Mouse (Mus musculus) heart, postnatal 0 days (tissue): ENCODE measurements at regions not wholly inside any gene's neighbourhood (a gene's known extent, or its start where the extent isn't known, plus 50 kb on each side); places are given as distances from the start of the nearest gene placed in this dataset.

Experiments used
- ATAC-seq: fragments of 200-750 bp; cut with Nextera tagmentation; 2 replicates; pipeline ENCODE4 v1.8.0; 2017; ENCODE audit warnings: low read depth, moderate number of reproducible peaks, moderate library complexity; ENCODE audit not compliant: insufficient read depth
- DNase-seq: peaks from one replicate; pipeline ENCODE4 v3.0.0-alpha.2; 2016; ENCODE audit warnings: low spot score
- H3K27ac ChIP-seq: fragments of 300-500 bp; sonication (generic); 2 replicates; pipeline ENCODE4 v1.5.1; 2014; ENCODE audit warnings: low read depth, mild to moderate bottlenecking
- H3K27me3 ChIP-seq: fragments of 300-500 bp; sonication (generic); 2 replicates; pipeline ENCODE4 v1.6.1; 2014; ENCODE audit warnings: low read length, mixed read lengths; ENCODE audit not compliant: control insufficient read depth, insufficient read depth
- H3K36me3 ChIP-seq: fragments of 300-500 bp; sonication (generic); replicated peaks from 2 replicates; pipeline ENCODE4 v1.6.1; 2014; ENCODE audit warnings: low read length, mixed read lengths; ENCODE audit not compliant: control insufficient read depth, insufficient read depth
- H3K4me1 ChIP-seq: fragments of 300-500 bp; sonication (generic); 2 replicates; pipeline ENCODE4 v1.6.1; 2014; ENCODE audit warnings: antibody characterized with exemption; ENCODE audit not compliant: control insufficient read depth, insufficient read depth
- H3K4me2 ChIP-seq: fragments of 300-500 bp; sonication (generic); 2 replicates; pipeline ENCODE4 v1.6.1; 2014; ENCODE audit warnings: low read depth, mild to moderate bottlenecking, low read length, moderate library complexity
- H3K4me3 ChIP-seq: fragments of 300-500 bp; sonication (generic); 2 replicates; pipeline ENCODE4 v1.5.1; 2014; ENCODE audit warnings: low read depth, low read length
- H3K9ac ChIP-seq: fragments of 300-500 bp; sonication (generic); replicated peaks from 2 replicates; pipeline ENCODE4 v1.6.1; 2014; ENCODE audit warnings: low read depth, low read length, mixed read lengths
- H3K9me3 ChIP-seq: fragments of 300-500 bp; sonication (generic); replicated peaks from 2 replicates; pipeline ENCODE4 v1.6.1; 2016; ENCODE audit warnings: low read length; ENCODE audit not compliant: control insufficient read depth
- CTCF ChIP-seq: IDR thresholded peaks from 2 replicates; pipeline ENCODE4 v1.5.1; 2016; ENCODE audit warnings: antibody characterized with exemption, control low read depth, low read depth
- EP300 ChIP-seq: IDR thresholded peaks from 2 replicates; pipeline ENCODE4 v1.6.1; 2016; ENCODE audit warnings: antibody characterized with exemption, low read depth
- WGBS: fragments of 180-500 bp; shearing (Covaris S2); extraction: QIAGEN DNeasy Blood & Tissue Kit; methylation state at CpG from one replicate; pipeline ENCODE4 v1.1.7; 2014; 5-methylcytosine and 5-hydroxymethylcytosine counted together

DNA sequence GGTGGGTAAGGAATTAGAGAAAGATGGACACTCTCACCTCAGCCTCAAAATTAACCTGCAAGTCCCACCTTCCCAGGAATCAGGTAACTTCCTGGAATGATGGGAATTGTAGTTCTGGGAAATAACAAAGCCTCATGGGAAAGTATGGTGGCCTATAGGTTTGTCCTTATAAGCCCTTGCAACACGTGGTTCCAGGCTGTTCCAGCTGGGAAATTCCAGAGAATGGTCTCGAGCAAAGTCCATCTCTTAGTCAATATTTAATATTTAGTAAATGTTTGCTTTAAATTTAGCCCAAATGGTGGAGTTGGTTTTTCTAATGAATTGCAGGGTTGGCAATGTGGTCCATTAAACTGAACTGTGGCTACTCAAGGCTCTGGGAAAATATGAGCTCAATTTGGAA is 150.5 kb downstream of the Trim29 start:
- WGBS = 43% methylated on average over 2 of the region's 2 CpGs
- no peak overlapping the region for H3K4me3 ChIP-seq
- H3K27ac ChIP-seq = no peak overlapping the region
- H3K9me3 ChIP-seq = no peaks in the 10 kb centered on the region
- no peak overlapping the region for H3K4me2 ChIP-seq
- TF ChIP-seq CTCF = no peak
- TF ChIP-seq EP300 = no peak
- no peaks in the 10 kb centered on the region for H3K36me3 ChIP-seq
- no peaks in the 10 kb centered on the region for H3K4me1 ChIP-seq
- DNase-seq (no peak), ATAC-seq (no peak)
- 0 out of 2 replicates have a peak, but pooled peaks cover 7% of the 10 kb centered on the region for H3K27me3 ChIP-seq
- no peak overlapping the region for H3K9ac ChIP-seq

DNA sequence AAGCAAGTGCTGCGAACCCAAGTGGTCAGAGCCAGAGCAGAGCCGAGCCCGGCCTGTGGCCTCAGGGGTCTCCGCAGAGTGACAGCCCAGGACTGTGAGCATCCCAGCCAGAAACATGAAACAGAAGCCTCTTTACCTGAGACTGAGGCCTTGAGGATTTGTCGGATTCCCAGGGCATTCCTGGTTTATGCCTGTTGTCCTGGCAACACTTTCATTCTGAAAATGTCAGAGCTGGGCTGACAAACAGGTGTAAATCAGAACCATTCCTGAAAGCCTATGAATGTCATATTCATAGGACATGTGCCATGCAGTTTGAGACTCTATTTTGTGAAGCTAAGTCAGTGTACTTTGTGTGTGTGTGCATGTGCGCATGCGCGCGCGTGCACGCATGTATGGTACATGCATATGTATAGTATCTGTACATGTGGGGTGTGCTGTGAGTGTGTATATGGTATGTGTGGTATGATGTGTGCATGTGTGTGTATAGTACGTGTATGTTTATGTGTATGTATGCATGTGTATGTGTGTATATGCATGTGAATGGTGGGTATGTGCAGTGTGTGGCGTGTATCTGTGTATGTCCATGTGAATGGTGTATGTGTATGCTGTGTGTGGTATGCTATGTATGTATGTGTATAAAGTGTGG is 152.9 kb downstream of the Trim29 start:
- Histone ChIP-seq H3K4me1 (no peaks in the 10 kb centered on the region), H3K4me3 (no peak overlapping the region), H3K27ac (no peak overlapping the region), H3K9me3 (no peaks in the 10 kb centered on the region), H3K9ac (no peak overlapping the region), H3K36me3 (no peaks in the 10 kb centered on the region), H3K27me3 (peaks cover 5% of the 10 kb centered on the region; the same call in 1 of the 2 replicates), H3K4me2 (no peak overlapping the region)
- TF ChIP-seq CTCF (no peak), EP300 (no peak)
- ATAC-seq (no peak), DNase-seq (no peak)
- WGBS = 85% methylated on average over 13 of the region's 13 CpGs

DNA sequence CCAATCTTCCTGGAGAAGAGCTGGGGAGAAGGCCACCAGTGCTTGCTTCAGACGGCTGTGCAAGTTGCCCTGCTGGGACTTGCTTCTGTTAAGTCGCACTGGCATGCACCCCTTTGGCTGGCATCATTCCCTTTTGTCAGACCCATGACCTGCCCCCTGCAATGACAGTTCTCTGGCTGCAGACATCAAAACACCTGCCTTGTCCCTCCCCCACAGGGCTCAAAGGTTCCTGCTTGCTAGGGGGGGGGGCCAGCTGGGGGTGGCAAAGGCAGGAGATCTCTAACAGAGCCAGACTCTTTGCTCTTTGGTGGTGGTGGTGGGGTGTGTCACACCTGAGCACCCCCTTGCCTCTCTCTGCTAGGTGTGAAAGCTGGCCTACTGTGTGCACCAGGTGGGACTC is 154.5 kb downstream of the Trim29 start:
- 43% methylated on average over 2 of the region's 2 CpGs for WGBS
- TF ChIP-seq CTCF (no peak), EP300 (no peak)
- H3K36me3 ChIP-seq = no peaks in the 10 kb centered on the region
- peaks cover 5% of the 10 kb centered on the region; the same call in 1 of the 2 replicates for H3K27me3 ChIP-seq
- H3K9ac ChIP-seq = no peak overlapping the region
- H3K27ac ChIP-seq = no peak overlapping the region
- H3K4me3 ChIP-seq = no peak overlapping the region
- DNase-seq (no peak), ATAC-seq (no peak)
- no peaks in the 10 kb centered on the region for H3K9me3 ChIP-seq
- H3K4me2 ChIP-seq = no peak overlapping the region
- H3K4me1 ChIP-seq = no peaks in the 10 kb centered on the region

DNA sequence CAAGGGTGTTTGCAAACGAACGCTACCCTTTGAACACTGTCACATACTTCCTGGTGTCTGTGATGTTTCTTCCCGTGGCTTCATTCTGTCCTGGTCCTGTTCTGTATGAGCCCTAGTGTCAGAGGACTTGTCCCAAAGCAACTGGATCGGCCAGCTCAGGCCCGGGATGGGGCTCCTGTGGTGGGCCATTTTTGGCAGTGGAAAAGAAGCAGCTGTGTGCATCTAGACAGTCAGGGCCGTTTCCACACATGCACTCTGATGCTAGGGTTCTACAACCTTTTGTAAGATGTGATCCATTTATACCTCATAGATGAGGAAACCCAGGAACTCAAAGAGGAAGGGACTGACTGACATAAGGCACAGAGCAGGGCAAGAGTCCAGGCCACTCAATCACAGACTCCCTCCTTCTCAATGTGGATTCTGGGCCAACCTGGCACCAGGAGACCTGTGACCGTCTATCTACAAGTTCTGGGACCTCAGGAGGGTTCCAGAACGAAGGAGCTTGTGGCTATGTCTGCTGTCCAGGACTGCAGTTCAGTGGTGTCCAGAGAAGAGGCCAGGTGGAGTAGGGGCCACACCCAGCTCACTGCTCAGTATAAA is 155.2 kb downstream of the Trim29 start:
- peaks cover 5% of the 10 kb centered on the region; the same call in 1 of the 2 replicates for H3K27me3 ChIP-seq
- 55% methylated on average over 8 of the region's 8 CpGs for WGBS
- ATAC-seq = no peak
- no peak overlapping the region for H3K27ac ChIP-seq
- H3K4me3 ChIP-seq = no peak overlapping the region
- H3K36me3 ChIP-seq = no peaks in the 10 kb centered on the region
- no peak overlapping the region for H3K9ac ChIP-seq
- H3K4me1 ChIP-seq = no peaks in the 10 kb centered on the region
- H3K9me3 ChIP-seq = no peaks in the 10 kb centered on the region
- no peak for DNase-seq
- H3K4me2 ChIP-seq = no peak overlapping the region
- TF ChIP-seq EP300 = no peak
- TF ChIP-seq CTCF = no peak

GRCm38 (mm10) chr9:43466883-43467282 is 156.2 kb downstream of the Trim29 start:
- no peak for DNase-seq
- 39% methylated on average over 3 of the region's 3 CpGs for WGBS
- ATAC-seq = no peak

GRCm38 (mm10) chr9:43469215-43469614 is 158.6 kb downstream of the Trim29 start:
- TF ChIP-seq EP300 = no peak
- no peak for TF ChIP-seq CTCF
- DNase-seq = no peak
- Histone ChIP-seq H3K9me3 (no peaks in the 10 kb centered on the region), H3K27ac (no peak overlapping the region), H3K27me3 (peaks cover 8% of the 10 kb centered on the region; the same call in 1 of the 2 replicates), H3K36me3 (no peaks in the 10 kb centered on the region), H3K4me1 (no peaks in the 10 kb centered on the region), H3K4me2 (no peak overlapping the region), H3K4me3 (no peak overlapping the region), H3K9ac (no peak overlapping the region)
- 68% methylated on average over 10 of the region's 10 CpGs for WGBS
- ATAC-seq = no peak

More at GRCm38 (mm10) chr9:43466883-43467282, 156.2 kb downstream of the Trim29 start:
- TF ChIP-seq EP300 = no peak
- no peak for TF ChIP-seq CTCF
- Histone ChIP-seq H3K27ac (no peak overlapping the region), H3K36me3 (no peaks in the 10 kb centered on the region), H3K4me1 (no peaks in the 10 kb centered on the region), H3K9ac (no peak overlapping the region), H3K4me3 (no peak overlapping the region), H3K9me3 (no peaks in the 10 kb centered on the region), H3K4me2 (no peak overlapping the region), H3K27me3 (peaks cover 5% of the 10 kb centered on the region; the same call in 1 of the 2 replicates)
